Mouse (Mus musculus): ENCODE results near the gene Arnt2.
A peak's percentile ranks its signal among the peaks of the same experiment; 100 is the strongest.

DNA sequence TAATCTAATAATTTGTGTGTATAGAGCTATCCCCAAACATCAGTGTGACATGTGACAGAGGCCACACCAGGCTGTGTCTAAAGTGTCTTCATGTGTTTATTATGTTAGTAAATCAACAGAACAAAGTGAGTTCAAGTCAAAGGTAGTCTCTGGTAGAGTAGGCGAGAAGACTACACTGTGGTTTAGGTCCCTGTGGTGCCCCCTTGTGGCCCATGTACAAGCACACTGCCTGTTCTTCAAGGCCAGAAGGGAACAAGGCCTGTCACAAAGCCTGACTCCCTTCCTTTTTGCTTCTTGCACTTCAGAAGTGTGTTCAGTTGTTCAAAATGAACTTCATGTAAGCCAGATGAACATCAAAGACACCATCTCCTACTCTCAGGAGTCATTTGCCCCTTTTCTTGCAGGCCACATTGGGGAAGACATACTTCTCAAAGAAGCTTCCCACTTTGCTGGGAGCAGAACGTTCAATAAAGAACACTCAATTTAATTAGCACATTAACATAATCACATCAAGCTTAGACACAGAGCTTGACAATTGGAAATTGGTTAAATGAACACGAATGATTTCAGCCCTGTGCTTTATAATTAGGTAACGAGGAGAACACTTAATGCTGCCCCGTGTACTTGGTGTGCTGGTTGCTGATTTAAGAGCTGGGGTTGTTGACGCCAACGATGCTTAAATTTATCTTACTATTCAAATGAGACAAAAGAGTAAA is 14.9 kb upstream of the Arnt2 start:
- TF ChIP-seq CTCF (IDR thresholded peaks at IDR 0.05; ENCODE audit: control insufficient read depth, insufficient read depth, insufficient replicate concordance, low read depth, low read length) (peak; percentile 52; the same call in 1 of the 2 replicates), POLR2A (IDR thresholded peaks at IDR 0.05; ENCODE audit: control insufficient read depth, low read depth, low read length) (no peak)

Data from testis, adult 2 months (tissue).